Mouse (Mus musculus) spleen, postnatal 0 days (tissue): Measurements from ENCODE around the gene Snx18. TPM values are rescaled to one million over a fixed set of nuclear protein-coding genes. Genes with fewer than 3 reads are reported as not detected.

Experiments
- polyA plus RNA-seq: library from polyadenylated mRNA; unstranded; fragments of >200 nt; fragmentation: Nextera tagmentation; extraction: Ambion mirVana; gene quantifications from 2 replicates; pipeline ENCODE4 v1.2.1, GENCODE M21; 2015

The Snx18 gene
- polyA plus RNA-seq = 10.9 and 14.2 TPM in 2 replicates

GRCm38 (mm10) chr13:113617891-113618823, at the start of gene Snx18:
Gene Snx18 (minus strand): TSS chr13:113618564.

GRCm38 (mm10) chr13:113663151-113663779, 44.9 kb upstream of the Snx18 start, which contains the start of gene Hspb3:
Gene Hspb3 (minus strand): TSS chr13:113663676.

Other genes starting within 250 kb of the Snx18 start
- not detected in 2 replicates for gene Hspb3, start 45.1 kb upstream of the Snx18 start, polyA plus RNA-seq
- gene Arl15, start 175.9 kb upstream of the Snx18 start, polyA plus RNA-seq = 5.2 and 6.5 TPM in 2 replicates